ENCODE assay signal across 8 mouse cellular contexts in genomic region chr13:104286336-104286735, GRCm38 (mm10). TPM values are rescaled to one million over a fixed set of nuclear protein-coding genes. Genes with fewer than 3 reads are reported as not detected.
DNase-seq lines count a peak whose midpoint lies in the region; ATAC-seq lines count a peak whose summit lies in the region.

No protein-coding gene starts in this region.

- H3K27ac ChIP-seq in forebrain, embryonic 14.5 days (ENCODE audit: low read depth, low read length): peak overlapping the region; percentile 70; the same call in 1 of the 2 replicates
- H3K27ac ChIP-seq in limb, embryonic 13.5 days: peak overlapping the region; percentile 88
- peak overlapping the region; percentile 78; the same call in 1 of the 2 replicates for H3K27ac ChIP-seq in stomach, embryonic 14.5 days (ENCODE audit: low read length)

- peak; percentile 48 for DNase-seq in embryo, embryonic 10.5 days (ENCODE audit: low spot score)
- no peak for DNase-seq in embryo, embryonic 10 days (ENCODE audit: low spot score)
- DNase-seq in A20 (ENCODE audit: low read depth, low spot score): peak; percentile 57
- DNase-seq in forebrain, embryonic 14.5 days (ENCODE audit: low spot score): peak; percentile 22
- no peak for DNase-seq in adrenal gland, postnatal 25 days

- no peaks in the 10 kb centered on the region for H3K36me3 ChIP-seq in forebrain, embryonic 14.5 days (ENCODE audit: control insufficient read depth, insufficient read depth, low read length)
- no peaks in the 10 kb centered on the region for H3K36me3 ChIP-seq in limb, embryonic 13.5 days
- no peaks in the 10 kb centered on the region for H3K36me3 ChIP-seq in stomach, embryonic 14.5 days (ENCODE audit: control insufficient read depth, insufficient read depth, low read length)

- peak overlapping the region; percentile 71 for H3K4me2 ChIP-seq in forebrain, embryonic 14.5 days (ENCODE audit: low read length)
- peak overlapping the region; percentile 74 for H3K4me2 ChIP-seq in limb, embryonic 13.5 days (replicated peaks)
- H3K4me2 ChIP-seq in stomach, embryonic 14.5 days (replicated peaks; ENCODE audit: low read depth, low read length): peak overlapping the region; percentile 44

- no peaks in the 10 kb centered on the region for H3K9me3 ChIP-seq in forebrain, embryonic 14.5 days (replicated peaks; ENCODE audit: control insufficient read depth, low read length)
- H3K9me3 ChIP-seq in limb, embryonic 13.5 days: no peaks in the 10 kb centered on the region
- H3K9me3 ChIP-seq in stomach, embryonic 14.5 days (ENCODE audit: control insufficient read depth, low read depth, low read length): no peaks in the 10 kb centered on the region

- no peaks in the 10 kb centered on the region for H3K27me3 ChIP-seq in forebrain, embryonic 14.5 days (replicated peaks; ENCODE audit: control insufficient read depth, insufficient read depth, low read length)
- H3K27me3 ChIP-seq in limb, embryonic 13.5 days: no peaks in the 10 kb centered on the region
- no peaks in the 10 kb centered on the region for H3K27me3 ChIP-seq in stomach, embryonic 14.5 days (ENCODE audit: control insufficient read depth, insufficient read depth, low read length)

- peaks cover 13% of the 10 kb centered on the region for H3K4me1 ChIP-seq in forebrain, embryonic 14.5 days (ENCODE audit: control insufficient read depth, insufficient read depth, low read length)
- peaks cover 12% of the 10 kb centered on the region for H3K4me1 ChIP-seq in limb, embryonic 13.5 days
- H3K4me1 ChIP-seq in stomach, embryonic 14.5 days (ENCODE audit: control insufficient read depth, insufficient read depth, low read length): no peaks in the 10 kb centered on the region

- H3K9ac ChIP-seq in forebrain, embryonic 14.5 days (ENCODE audit: low read length): peak overlapping the region; percentile 60; the same call in 1 of the 2 replicates
- peak overlapping the region; percentile 67 for H3K9ac ChIP-seq in limb, embryonic 13.5 days
- no peak overlapping the region for H3K9ac ChIP-seq in stomach, embryonic 14.5 days (replicated peaks; ENCODE audit: low read depth, low read length)

- H3K4me3 ChIP-seq in forebrain, embryonic 14.5 days (ENCODE audit: low read depth, low read length): peak overlapping the region; percentile 34
- peak overlapping the region; percentile 53 for H3K4me3 ChIP-seq in limb, embryonic 13.5 days
- H3K4me3 ChIP-seq in stomach, embryonic 14.5 days (ENCODE audit: low read depth, low read length): peak overlapping the region; percentile 27

- WGBS in forebrain, embryonic 14.5 days: 1% methylated on average over 4 of the region's 4 CpGs
- under 1% methylated on average over 4 of the region's 4 CpGs for WGBS in limb, embryonic 13.5 days
- under 1% methylated on average over 4 of the region's 4 CpGs for WGBS in stomach, embryonic 14.5 days

- ATAC-seq in forebrain, embryonic 14.5 days: peak; percentile 35
- no peak for ATAC-seq in limb, embryonic 13.5 days (ENCODE audit: low FRiP score, low read depth)
- ATAC-seq in stomach, embryonic 14.5 days (ENCODE audit: insufficient number of reproducible peaks, insufficient read depth, low FRiP score, low read depth): no peak
- ATAC-seq in megakaryocyte progenitor cell, adult 5-6 weeks (replicated peaks; ENCODE audit: poor library complexity): no peak

RNA-seq across cellular contexts. Expression of gene Adamts6, which starts 1.3 kb away (rescaled TPM):
- 2.0 and 2.2 TPM in 2 replicates for polyA plus RNA-seq in forebrain, embryonic 14.5 days (2014; fragmentation: Nextera tagmentation; extraction: Ambion mirVana)
- 4.6 and 5.8 TPM in 2 replicates for polyA plus RNA-seq in limb, embryonic 13.5 days (2015; fragmentation: Nextera tagmentation; extraction: Ambion mirVana)
- polyA plus RNA-seq in stomach, embryonic 14.5 days (2014; fragmentation: Nextera tagmentation; extraction: Ambion mirVana): 5.0 and 6.4 TPM in 2 replicates
- 0.99 and 2.3 TPM in 2 replicates for total RNA-seq in megakaryocyte progenitor cell, adult 5-6 weeks (2015)
- total RNA-seq in megakaryocyte progenitor cell, adult 5-6 weeks (2017): 1.5 and 2.5 TPM in 2 replicates
- total RNA-seq in adrenal gland, postnatal 25 days (2021): 3.8 and 4.2 TPM in 2 replicates

RNA-seq across cellular contexts. Expression of gene Ppwd1, which starts 57.7 kb away (rescaled TPM):
- 7.8 and 9.0 TPM in 2 replicates for polyA plus RNA-seq in forebrain, embryonic 14.5 days (2014; fragmentation: Nextera tagmentation; extraction: Ambion mirVana)
- polyA plus RNA-seq in limb, embryonic 13.5 days (2015; fragmentation: Nextera tagmentation; extraction: Ambion mirVana): 16.2 and 17.4 TPM in 2 replicates
- 15.1 and 16.0 TPM in 2 replicates for polyA plus RNA-seq in stomach, embryonic 14.5 days (2014; fragmentation: Nextera tagmentation; extraction: Ambion mirVana)
- total RNA-seq in megakaryocyte progenitor cell, adult 5-6 weeks (2015): 45.7 and 48.1 TPM in 2 replicates
- total RNA-seq in megakaryocyte progenitor cell, adult 5-6 weeks (2017): 33.0 and 44.7 TPM in 2 replicates
- 17.3 and 17.8 TPM in 2 replicates for total RNA-seq in adrenal gland, postnatal 25 days (2021)

RNA-seq across cellular contexts. Expression of gene Cenpk, which starts 57.9 kb away (rescaled TPM):
- polyA plus RNA-seq in forebrain, embryonic 14.5 days (2014; fragmentation: Nextera tagmentation; extraction: Ambion mirVana): 27.9 and 33.1 TPM in 2 replicates
- polyA plus RNA-seq in limb, embryonic 13.5 days (2015; fragmentation: Nextera tagmentation; extraction: Ambion mirVana): 78.1 and 86.2 TPM in 2 replicates
- polyA plus RNA-seq in stomach, embryonic 14.5 days (2014; fragmentation: Nextera tagmentation; extraction: Ambion mirVana): 61.1 and 69.2 TPM in 2 replicates
- 43.2 and 43.9 TPM in 2 replicates for total RNA-seq in megakaryocyte progenitor cell, adult 5-6 weeks (2015)
- 101 and 184 TPM in 2 replicates for total RNA-seq in megakaryocyte progenitor cell, adult 5-6 weeks (2017)
- total RNA-seq in adrenal gland, postnatal 25 days (2021): 3.3 and 7.1 TPM in 2 replicates

Comparison
In these comparisons a context has a peak if more than half of its experiments do, and no peak if none do; other contexts are left out.
1. DNase-seq: peak in embryo, embryonic 10.5 days (single experiment), A20 (single experiment) and forebrain, embryonic 14.5 days (single experiment); none in embryo, embryonic 10 days (single experiment) and adrenal gland, postnatal 25 days (single experiment).
2. Peak in every context shown above with its lines, with median percentiles within 50 percentile points of each other: H3K27ac ChIP-seq, H3K4me2 ChIP-seq and H3K4me3 ChIP-seq.